Mouse (Mus musculus): ENCODE results near the gene Npas1. TPM values are rescaled to one million over a fixed set of nuclear protein-coding genes. Genes with fewer than 3 reads are reported as not detected.

Npas1 gene
- total RNA-seq, 4 experiments from 2014 or later = 8.8 to 10.4 (median 9.9) TPM

DNA sequence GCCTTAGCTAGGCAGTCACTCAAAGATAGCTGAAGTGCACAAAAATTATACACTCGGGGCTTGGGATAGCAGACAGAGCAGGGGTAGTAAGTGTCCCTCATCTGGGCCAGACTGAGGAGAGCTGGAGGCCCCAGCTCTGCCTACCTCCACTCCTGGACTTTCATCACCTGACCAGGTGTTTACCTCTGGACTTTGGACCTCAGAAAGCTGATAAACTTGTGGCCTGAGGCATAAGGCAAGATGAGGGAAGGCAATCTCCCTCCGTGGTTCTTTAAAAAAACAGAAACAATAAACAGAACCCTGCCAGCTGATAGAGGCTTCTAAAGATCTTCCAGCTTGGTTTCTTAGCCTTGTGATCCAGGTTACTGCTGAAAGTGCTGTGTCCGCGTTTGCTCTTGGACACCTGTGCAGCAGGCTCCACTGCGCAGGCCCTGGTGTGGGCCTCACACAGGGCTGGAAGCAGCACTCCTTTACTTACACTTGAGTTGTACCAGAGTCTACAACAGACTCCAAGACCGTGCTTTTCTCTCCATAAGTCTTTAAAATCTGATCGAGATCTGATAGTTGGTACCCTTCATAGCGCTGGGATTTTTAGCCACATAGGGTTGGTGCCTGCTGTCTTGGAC, 56.9 kb downstream of the Npas1 start:
- no peak for DNase-seq (ENCODE audit: low spot score in 2 of 2)

DNA sequence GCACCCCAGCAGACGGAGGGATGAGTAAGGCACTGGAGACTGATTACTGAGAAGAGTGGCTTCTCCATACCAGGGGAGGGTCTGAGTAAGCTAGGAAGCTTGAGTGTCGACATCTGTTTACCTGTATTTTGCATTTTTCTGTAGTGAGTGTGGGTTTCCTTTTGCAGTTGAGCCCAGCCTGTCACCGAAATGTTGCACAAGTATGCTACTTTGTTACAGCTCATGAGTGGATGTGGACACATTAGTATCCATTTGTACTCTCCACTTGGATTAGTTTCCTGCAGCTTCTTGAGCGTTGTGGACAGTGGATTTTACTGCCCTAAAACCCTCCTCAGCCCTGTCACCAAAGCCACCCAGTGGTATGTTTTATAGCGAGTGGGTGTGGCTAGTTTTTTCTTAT, 58.8 kb downstream of the Npas1 start:
- DNase-seq (ENCODE audit: low spot score in 2 of 2) = no peak

DNA sequence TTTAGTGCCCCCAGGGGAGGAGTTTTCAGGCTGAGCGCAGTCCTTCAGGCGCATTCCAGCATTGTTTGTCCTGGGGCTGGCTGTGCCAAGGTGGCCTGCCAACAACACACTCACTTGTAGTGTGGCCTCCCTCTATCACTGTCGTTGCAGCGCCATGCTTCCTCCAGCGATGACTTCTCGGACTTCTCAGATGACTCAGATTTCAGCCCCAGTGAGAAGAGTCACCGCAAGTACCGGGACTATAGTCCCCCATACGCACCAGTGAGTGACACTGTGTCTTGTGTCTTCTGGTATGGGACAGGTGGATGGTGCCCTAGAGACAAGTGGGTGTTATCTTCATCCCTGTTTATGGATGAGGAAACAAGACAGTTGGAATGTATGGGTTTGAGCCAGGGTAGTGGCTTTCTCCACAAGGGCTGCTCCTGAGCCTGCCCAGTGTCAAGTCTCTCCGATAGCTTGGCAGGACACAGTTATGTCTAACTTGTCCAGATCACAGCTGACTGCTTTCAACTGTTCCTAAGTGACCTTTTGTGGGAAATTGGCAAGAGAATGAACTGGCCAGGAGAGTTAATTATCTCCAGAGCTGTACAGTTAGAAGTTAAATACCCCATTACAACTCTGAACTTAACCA, 60.3 kb downstream of the Npas1 start:
- DNase-seq (ENCODE audit: low spot score in 2 of 2) = no peak

DNA sequence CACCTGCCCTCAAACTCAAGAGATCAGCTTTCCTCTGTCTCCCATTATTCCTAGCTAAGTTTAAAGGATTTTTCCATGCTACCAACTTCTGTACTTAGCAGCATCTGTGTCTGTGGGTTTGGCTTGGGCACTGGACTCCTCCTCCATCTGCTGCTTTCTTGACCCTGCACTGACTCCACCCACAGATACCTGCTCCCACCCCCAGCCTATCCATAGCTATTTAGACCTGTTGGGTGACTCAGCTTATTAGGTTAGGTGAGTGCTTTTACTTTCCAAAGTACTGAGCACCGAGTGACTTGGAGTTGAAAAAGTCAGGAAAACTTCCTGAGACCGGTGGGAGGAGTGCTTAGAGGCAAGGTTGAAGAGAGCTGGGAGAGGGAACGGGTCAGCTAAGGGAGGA, 62.1 kb downstream of the Npas1 start:
- DNase-seq (ENCODE audit: low spot score in 2 of 2) = no peak

DNA sequence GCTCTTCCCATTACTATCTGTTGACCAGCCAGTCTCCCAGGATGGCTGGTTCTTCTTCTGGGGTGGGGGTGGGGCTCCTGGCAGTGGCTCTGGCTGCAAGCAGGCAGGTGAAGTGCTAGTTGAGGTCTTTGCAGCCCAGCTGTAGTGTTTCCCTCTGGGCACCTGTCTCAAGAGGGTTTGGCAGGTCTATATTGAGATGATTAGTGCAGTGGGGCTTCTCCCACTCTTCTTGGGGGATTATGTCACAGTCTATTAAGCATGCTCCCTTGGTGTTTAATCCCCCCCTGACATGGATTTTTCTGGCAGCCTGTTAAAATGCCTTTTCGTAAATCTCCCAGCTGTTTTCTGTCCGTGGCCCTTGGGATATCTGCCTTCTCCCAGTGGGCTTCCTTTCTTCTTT, 64.6 kb downstream of the Npas1 start:
- DNase-seq (ENCODE audit: low spot score in 2 of 2) = no peak

DNA sequence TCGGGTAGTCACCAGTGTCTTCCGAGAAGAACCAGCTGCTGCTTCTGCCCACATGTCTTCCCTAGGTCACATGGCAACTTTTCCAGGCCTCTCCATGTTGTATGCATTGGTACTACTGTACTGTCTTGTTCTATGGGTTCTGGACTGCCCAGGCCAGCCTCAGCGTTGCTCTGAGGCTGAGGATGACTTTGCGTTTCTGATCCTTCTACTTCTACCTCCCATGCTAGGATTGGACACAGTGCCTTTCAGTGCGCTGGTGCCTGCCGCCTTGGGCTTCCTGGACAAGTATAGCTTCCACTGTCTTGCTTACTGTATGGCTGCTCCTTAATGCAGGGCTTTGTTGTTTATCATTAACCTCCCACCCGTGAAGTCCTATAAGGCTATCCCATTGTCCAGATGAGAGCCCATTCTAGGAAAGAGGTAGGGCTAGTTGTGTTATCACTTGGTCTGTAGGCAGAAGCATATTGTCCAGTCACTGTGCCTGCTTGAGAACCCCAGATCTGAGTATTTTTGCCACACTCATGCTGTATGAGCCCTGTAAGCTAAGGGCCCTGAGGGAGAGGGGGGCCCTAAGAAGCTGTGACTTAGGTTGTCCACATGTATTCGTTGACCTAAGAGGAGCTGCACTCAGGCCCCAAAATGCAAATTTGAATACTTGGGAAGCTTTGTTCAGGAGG, 65.2 kb downstream of the Npas1 start:
- no peak for DNase-seq (ENCODE audit: low spot score in 2 of 2)

DNA sequence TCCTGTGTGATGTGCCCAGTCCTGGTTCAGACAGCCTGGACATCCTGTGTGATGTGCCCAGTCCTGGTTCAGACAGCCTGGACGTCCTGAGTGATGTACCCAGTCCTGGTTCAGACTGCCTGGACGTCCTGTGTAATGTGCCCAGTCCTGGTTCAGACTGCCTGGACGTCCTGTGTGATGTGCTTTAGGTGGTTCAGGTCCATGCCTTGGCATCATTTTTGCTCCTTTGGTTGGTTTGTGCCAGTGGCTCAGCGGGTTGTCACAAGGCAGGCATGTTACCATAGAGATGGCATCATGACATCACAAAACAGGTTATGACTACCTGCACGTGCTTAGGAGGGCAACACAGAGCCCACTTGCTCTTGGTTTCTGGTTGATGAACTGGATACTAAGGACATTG, 66.4 kb downstream of the Npas1 start:
- no peak for DNase-seq (ENCODE audit: low spot score in 2 of 2)

DNA sequence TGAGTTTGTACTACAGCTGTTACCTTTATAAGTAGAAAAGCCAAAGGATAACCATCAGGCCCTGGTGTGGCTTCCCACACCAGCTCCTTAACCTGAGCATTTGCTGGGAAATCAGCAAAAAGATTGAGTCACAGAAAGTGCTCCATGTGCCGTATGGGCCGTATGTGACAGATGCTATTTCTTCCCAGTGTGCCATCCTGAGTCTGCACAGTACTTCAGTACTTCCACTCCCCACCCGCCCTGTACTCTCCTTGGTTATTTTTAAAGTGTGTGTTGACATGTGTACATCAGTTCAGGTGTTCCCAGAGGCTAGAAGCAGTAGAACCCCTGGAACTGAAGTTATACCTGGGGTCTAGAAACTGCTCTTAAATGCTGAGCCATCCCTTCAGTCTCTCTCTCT, 70.5 kb downstream of the Npas1 start:
- no peak for DNase-seq (ENCODE audit: low spot score in 2 of 2)

Other genes with a start within 250 kb of the Npas1 start
- gene C5ar2, start 233.6 kb downstream of the Npas1 start, total RNA-seq (2022) = under 1 TPM; 0.30 to 0.67 (median 0.58) TPM
- 1 to 10 TPM in 2 of 4 experiments, under 1 TPM in 2; 0.46 to 3.4 (median 1.7) TPM for gene C5ar1, start 218.2 kb downstream of the Npas1 start, total RNA-seq (2022)
- 10 to 100 TPM; 34.6 to 36.9 (median 36.6) TPM for gene Inafm1, start 204.1 kb downstream of the Npas1 start, total RNA-seq (2022)
- gene Ccdc9, start 190.9 kb downstream of the Npas1 start, total RNA-seq (2022) = 100 to 1,000 TPM in 1 of 4 experiments, 10 to 100 TPM in 3; 80.6 to 105 (median 83.6) TPM
- 10 to 100 TPM in 3 of 4 experiments, 1 to 10 TPM in 1; 9.2 to 15.8 (median 12.0) TPM for gene Bbc3, start 169.3 kb downstream of the Npas1 start, total RNA-seq (2022)
- gene Sae1, start 89.9 kb downstream of the Npas1 start, total RNA-seq (2022) = 100 to 1,000 TPM in 3 of 4 experiments, 10 to 100 TPM in 1; 92.2 to 108 (median 105) TPM
- 10 to 100 TPM; 48.3 to 56.6 (median 52.4) TPM for gene Zc3h4, start 76.8 kb downstream of the Npas1 start, total RNA-seq (2022)
- gene Tmem160, start 24.9 kb downstream of the Npas1 start, total RNA-seq (2022) = 10 to 100 TPM; 53.3 to 81.3 (median 69.6) TPM
- 100 to 1,000 TPM; 121 to 138 (median 127) TPM for gene Arhgap35, start 137.3 kb upstream of the Npas1 start, total RNA-seq (2022)
- gene Ceacam15, start 198.0 kb upstream of the Npas1 start, total RNA-seq (2022) = not detected
- gene Ceacam9, start 244.2 kb upstream of the Npas1 start, total RNA-seq (2022) = under 1 TPM in 2 of 4 experiments, not detected in 2; 0.23 to 0.28 TPM

Measured in left cerebral cortex, adult 8-10 months (tissue).